Mouse (Mus musculus) limb, embryonic 12.5 days (tissue): ENCODE results near the gene Ankar. TPM values are rescaled to one million over a fixed set of nuclear protein-coding genes. Genes with fewer than 3 reads are reported as not detected.

Experiments
- ATAC-seq: fragments of 200-750 bp; cut with Nextera tagmentation; 2 replicates; pipeline ENCODE4 v1.8.0; 2017; ENCODE audit warnings: low read depth, moderate TSS enrichment; ENCODE audit not compliant: insufficient number of reproducible peaks, insufficient read depth, low FRiP score, low TSS enrichment
- H3K27ac ChIP-seq: fragments of 300-500 bp; sonication (generic); 2 replicates; pipeline ENCODE4 v1.5.1; 2016; ENCODE audit warnings: mild to moderate bottlenecking, moderate library complexity
- H3K27me3 ChIP-seq: fragments of 300-500 bp; sonication (generic); 2 replicates; pipeline ENCODE4 v1.6.1; 2016; ENCODE audit warnings: mild to moderate bottlenecking, moderate library complexity
- H3K36me3 ChIP-seq: fragments of 300-500 bp; sonication (generic); 2 replicates; pipeline ENCODE4 v1.6.1; 2016; ENCODE audit warnings: mild to moderate bottlenecking, moderate library complexity
- H3K4me1 ChIP-seq: fragments of 300-500 bp; sonication (generic); replicated peaks from 2 replicates; pipeline ENCODE4 v1.6.1; 2016
- H3K4me2 ChIP-seq: fragments of 300-500 bp; sonication (generic); 2 replicates; pipeline ENCODE4 v1.6.1; 2016; ENCODE audit warnings: mild to moderate bottlenecking, moderate library complexity
- H3K4me3 ChIP-seq: fragments of 300-500 bp; sonication (generic); replicated peaks from 2 replicates; pipeline ENCODE4 v1.5.1; 2016; ENCODE audit warnings: mild to moderate bottlenecking
- H3K9ac ChIP-seq: fragments of 300-500 bp; sonication (generic); replicated peaks from 2 replicates; pipeline ENCODE4 v1.6.1; 2016; ENCODE audit warnings: mild to moderate bottlenecking, moderate library complexity
- H3K9me3 ChIP-seq: fragments of 300-500 bp; sonication (generic); 2 replicates; pipeline ENCODE4 v1.6.1; 2016; ENCODE audit warnings: mild to moderate bottlenecking, moderate library complexity
- WGBS: fragments of 180-500 bp; shearing (Covaris S2); methylation state at CpG from one replicate; pipeline ENCODE4 v1.1.7; 2016; 5-methylcytosine and 5-hydroxymethylcytosine counted together
- polyA plus RNA-seq: library from polyadenylated mRNA; unstranded; fragments of >200 nt; fragmentation: Nextera tagmentation; extraction: Ambion mirVana; gene quantifications from 2 replicates; pipeline ENCODE4 v1.2.1, GENCODE M21; 2016

Ankar gene
- polyA plus RNA-seq, 1 experiment from 2014 or later, result not detected

GRCm38 (mm10) chr1:72606186-72606673 is 94.1 kb downstream of the Ankar start:
- no peaks in the 10 kb centered on the region for H3K27me3 ChIP-seq
- H3K27ac ChIP-seq, result no peak overlapping the region
- no peak overlapping the region for H3K4me3 ChIP-seq
- H3K9me3 ChIP-seq, result no peaks in the 10 kb centered on the region
- no peak overlapping the region for H3K9ac ChIP-seq
- no peaks in the 10 kb centered on the region for H3K4me1 ChIP-seq
- peaks cover 78% of the 10 kb centered on the region for H3K36me3 ChIP-seq
- H3K4me2 ChIP-seq, result no peak overlapping the region
- no peak for ATAC-seq
- WGBS, result 75% methylated on average over 12 of the region's 12 CpGs

DNA sequence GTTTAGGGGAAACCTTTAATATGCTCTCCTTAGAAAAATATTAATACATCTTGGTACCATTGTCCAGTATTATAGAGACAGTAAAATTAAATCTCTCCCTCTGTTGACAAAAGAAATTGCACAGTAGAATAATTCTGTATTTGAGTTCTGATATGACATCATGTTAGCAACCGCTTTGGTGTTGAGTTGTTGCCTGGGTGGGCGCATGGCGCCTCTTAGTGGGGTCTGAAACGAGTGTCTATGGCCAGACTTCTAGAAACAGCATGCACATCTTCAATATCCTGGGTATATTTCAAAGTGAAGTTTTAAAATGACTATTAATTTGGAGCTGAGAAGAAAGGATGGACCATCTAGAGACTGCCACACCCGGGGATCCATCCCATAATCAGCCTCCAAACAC is 97.6 kb downstream of the Ankar start:
- WGBS, result 90% methylated on average over 5 of the region's 5 CpGs
- no peak overlapping the region for H3K4me2 ChIP-seq
- H3K9me3 ChIP-seq, result no peaks in the 10 kb centered on the region
- H3K36me3 ChIP-seq, result peaks cover 78% of the 10 kb centered on the region
- no peak overlapping the region for H3K27ac ChIP-seq
- H3K4me1 ChIP-seq, result no peaks in the 10 kb centered on the region
- no peak for ATAC-seq
- H3K9ac ChIP-seq, result no peak overlapping the region
- H3K4me3 ChIP-seq, result no peak overlapping the region
- no peaks in the 10 kb centered on the region for H3K27me3 ChIP-seq

GRCm38 (mm10) chr1:72602186-72602585 is 98.2 kb downstream of the Ankar start:
- no peaks in the 10 kb centered on the region for H3K27me3 ChIP-seq
- no peak overlapping the region for H3K27ac ChIP-seq
- no peaks in the 10 kb centered on the region for H3K4me1 ChIP-seq
- H3K9me3 ChIP-seq, result no peaks in the 10 kb centered on the region
- no peak overlapping the region for H3K4me2 ChIP-seq
- no peak overlapping the region for H3K4me3 ChIP-seq
- H3K36me3 ChIP-seq, result peaks cover 78% of the 10 kb centered on the region
- 69% methylated on average over 5 of the region's 5 CpGs for WGBS
- no peak for ATAC-seq
- H3K9ac ChIP-seq, result no peak overlapping the region

DNA sequence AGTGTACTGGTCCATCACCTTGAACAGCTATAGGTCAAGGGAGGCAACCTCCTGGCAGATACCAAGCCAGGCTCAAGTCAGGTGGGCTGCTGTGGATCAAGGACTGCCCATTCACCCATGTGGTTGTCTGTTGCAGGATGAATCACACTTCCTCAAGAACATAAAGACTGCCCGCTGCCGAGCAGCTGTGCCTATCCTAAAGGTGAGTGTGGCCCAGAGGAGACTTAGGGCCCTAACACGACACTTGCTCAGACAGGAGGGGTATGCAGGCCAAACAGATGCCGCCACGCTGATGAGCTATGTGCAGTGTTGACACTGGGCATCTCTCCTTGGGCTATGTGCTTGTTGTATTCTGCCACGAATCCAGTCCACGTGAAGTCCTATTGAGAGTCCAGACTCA is 99.1 kb downstream of the Ankar start:
- Histone ChIP-seq H3K4me2 (no peak overlapping the region), H3K36me3 (peaks cover 80% of the 10 kb centered on the region), H3K27me3 (no peaks in the 10 kb centered on the region), H3K27ac (no peak overlapping the region), H3K9ac (no peak overlapping the region), H3K4me1 (no peaks in the 10 kb centered on the region), H3K4me3 (no peak overlapping the region), H3K9me3 (no peaks in the 10 kb centered on the region)
- 92% methylated on average over 7 of the region's 7 CpGs for WGBS
- no peak for ATAC-seq

DNA sequence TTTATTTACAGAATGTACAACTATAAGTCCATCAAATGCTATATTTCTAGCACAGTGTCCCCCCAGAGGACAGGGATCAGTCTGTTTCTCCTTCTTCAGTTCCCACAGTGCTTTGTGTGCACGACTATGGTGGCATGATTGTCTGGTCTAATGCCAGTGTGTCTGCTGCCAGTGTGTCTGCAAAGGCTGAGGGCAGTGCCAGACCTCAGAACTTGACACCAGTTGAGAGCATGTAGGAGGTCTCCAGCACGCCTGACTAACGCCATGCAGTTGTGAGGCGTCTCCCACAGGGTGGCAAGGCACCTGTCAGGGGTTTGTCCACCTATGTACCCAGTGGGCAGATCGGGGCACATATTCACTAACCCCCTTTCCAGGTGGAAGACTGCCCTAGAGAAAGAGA is 99.6 kb downstream of the Ankar start:
- Histone ChIP-seq H3K4me1 (no peaks in the 10 kb centered on the region), H3K4me2 (no peak overlapping the region), H3K27ac (no peak overlapping the region), H3K36me3 (peaks cover 80% of the 10 kb centered on the region), H3K9ac (no peak overlapping the region), H3K4me3 (no peak overlapping the region), H3K9me3 (no peaks in the 10 kb centered on the region), H3K27me3 (no peaks in the 10 kb centered on the region)
- ATAC-seq, result no peak
- WGBS, result 94% methylated on average over 5 of the region's 5 CpGs

DNA sequence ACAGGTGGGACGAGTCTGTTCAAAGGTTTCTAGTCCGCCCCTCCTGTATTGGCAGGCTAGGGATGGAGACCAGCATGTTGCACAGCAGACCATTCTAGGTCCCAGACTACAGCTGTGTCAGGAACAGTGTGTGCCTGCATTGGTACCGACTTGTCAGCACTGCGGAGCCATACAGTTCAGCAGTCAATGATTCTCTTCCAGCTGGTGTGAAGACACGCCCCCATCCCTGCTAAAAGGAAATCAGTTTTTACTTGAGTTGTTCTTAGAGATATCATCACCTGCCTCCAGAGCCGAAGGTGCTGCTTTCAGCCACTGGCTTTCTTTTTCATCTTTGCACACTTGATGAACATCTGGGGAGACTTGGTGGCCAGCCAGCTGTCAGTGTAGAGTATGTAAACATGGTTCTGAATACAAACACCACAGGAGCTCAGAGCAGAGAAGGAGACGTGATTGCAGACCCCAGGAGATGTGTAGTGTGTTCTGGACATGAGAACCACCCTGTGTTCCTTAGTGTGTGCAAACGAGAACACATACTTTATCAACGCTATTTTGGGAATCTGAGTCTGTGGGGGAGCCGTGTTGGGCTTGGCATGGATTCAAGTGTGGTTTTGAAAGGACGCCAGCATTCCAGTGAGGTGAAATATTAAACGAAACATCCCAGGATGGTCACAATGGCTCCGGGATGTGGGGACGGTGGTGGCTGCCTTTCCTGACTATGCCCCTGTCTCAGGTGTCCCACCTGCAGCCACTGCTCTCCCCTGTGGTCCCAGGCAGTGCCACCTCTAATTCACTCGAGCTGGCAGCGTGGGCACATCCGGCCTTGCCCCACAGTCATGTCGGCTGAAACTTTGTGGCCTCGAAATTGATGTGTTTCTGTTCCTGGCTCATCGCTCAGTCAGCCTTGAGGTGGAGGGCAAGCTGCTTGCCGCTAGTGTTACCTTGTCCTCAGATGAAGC is 101.0 kb downstream of the Ankar start:
- H3K4me3 ChIP-seq, result no peak overlapping the region
- H3K36me3 ChIP-seq, result peaks cover 84% of the 10 kb centered on the region
- 0 out of 2 replicates have a peak overlapping the region, but pooled peaks have one; percentile 3 for H3K9ac ChIP-seq
- no peak for ATAC-seq
- no peaks in the 10 kb centered on the region for H3K4me1 ChIP-seq
- no peaks in the 10 kb centered on the region for H3K27me3 ChIP-seq
- H3K4me2 ChIP-seq, result no peak overlapping the region
- H3K27ac ChIP-seq, result 0 out of 2 replicates have a peak overlapping the region, but pooled peaks have one; percentile 17
- no peaks in the 10 kb centered on the region for H3K9me3 ChIP-seq
- 81% methylated on average over 21 of the region's 21 CpGs for WGBS

DNA sequence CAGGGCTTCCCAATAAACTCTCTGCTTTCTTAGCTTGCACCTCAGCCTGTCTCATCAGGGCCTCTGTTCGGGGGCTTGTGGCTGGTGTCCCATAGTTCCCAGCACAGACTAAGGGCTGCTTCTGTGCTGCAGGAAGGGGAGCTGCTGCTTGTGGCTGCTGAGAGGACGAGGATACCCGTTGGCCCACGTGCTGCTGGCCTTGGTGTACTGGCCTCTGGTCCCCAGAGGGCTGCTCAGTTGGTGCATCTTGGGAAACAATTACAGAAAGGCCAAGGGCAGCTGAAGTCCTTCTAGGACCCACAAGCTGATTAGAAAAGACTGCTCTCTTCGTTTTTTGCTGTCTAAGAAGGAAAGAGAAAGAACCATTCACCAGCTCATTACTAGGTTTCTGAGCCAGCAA is 104.1 kb downstream of the Ankar start:
- Histone ChIP-seq H3K4me2 (no peak overlapping the region), H3K27ac (no peak overlapping the region), H3K9ac (no peak overlapping the region), H3K27me3 (no peaks in the 10 kb centered on the region), H3K9me3 (no peaks in the 10 kb centered on the region), H3K4me3 (no peak overlapping the region), H3K4me1 (no peaks in the 10 kb centered on the region), H3K36me3 (peaks cover 97% of the 10 kb centered on the region)
- WGBS, result 83% methylated on average over 5 of the region's 5 CpGs
- no peak for ATAC-seq

DNA sequence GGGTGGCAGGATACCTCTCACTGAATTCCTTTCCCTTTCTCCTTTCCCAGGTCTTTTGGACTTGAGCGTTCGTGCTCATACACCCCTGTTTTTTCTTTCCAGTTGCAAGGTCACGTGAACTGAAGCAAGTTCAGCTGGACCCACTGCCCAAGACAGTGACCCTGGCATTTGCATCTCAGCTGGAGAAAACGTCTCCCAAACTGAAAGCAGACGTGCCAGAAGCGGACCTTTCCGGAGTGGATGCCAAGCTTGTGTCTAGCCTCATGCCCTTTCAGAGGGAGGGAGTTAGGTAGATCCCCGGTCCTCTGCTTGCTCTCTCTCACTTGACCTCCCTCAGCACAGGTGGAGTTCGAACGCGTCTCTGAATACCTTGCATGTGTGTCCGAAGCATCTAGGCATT is 104.7 kb downstream of the Ankar start:
- Histone ChIP-seq H3K36me3 (peaks cover 97% of the 10 kb centered on the region), H3K27ac (no peak overlapping the region), H3K9me3 (no peaks in the 10 kb centered on the region), H3K27me3 (no peaks in the 10 kb centered on the region), H3K9ac (no peak overlapping the region), H3K4me1 (no peaks in the 10 kb centered on the region), H3K4me2 (no peak overlapping the region), H3K4me3 (no peak overlapping the region)
- WGBS, result 89% methylated on average over 12 of the region's 12 CpGs
- no peak for ATAC-seq

GRCm38 (mm10) chr1:72593340-72593951 is 106.9 kb downstream of the Ankar start:
- Histone ChIP-seq H3K36me3 (peaks cover 89% of the 10 kb centered on the region), H3K4me3 (no peak overlapping the region), H3K27me3 (no peaks in the 10 kb centered on the region), H3K9me3 (no peaks in the 10 kb centered on the region), H3K4me1 (no peaks in the 10 kb centered on the region), H3K4me2 (no peak overlapping the region), H3K9ac (no peak overlapping the region), H3K27ac (no peak overlapping the region)
- no peak for ATAC-seq
- 91% methylated on average over 20 of the region's 20 CpGs for WGBS
